Mouse (Mus musculus) CH12.LX (cell line): ENCODE results near the gene Nat8f5. TPM values are rescaled to one million over a fixed set of nuclear protein-coding genes. Genes with fewer than 3 reads are reported as not detected.
"Not testable (repeated sequence)": the region's sequence is repeated elsewhere in the genome, so short reads cannot be mapped to it uniquely, and the experiment has no call there.

ENCODE experiments used
- DNase-seq: peaks from one replicate; pipeline ENCODE4 v3.0.0-alpha.2; 2013; ENCODE audit errors: extremely low read depth
- H3K27ac ChIP-seq: 2 replicates; pipeline ENCODE4 v1.5.1; 2012; ENCODE audit warnings: low read depth, mild to moderate bottlenecking, control low read depth, moderate library complexity; ENCODE audit not compliant: insufficient read depth
- H3K27me3 ChIP-seq: replicated peaks from 2 replicates; pipeline ENCODE3; 2012; ENCODE audit warnings: inconsistent platforms
- H3K36me3 ChIP-seq, 2 experiments: replicated peaks in 1 of 2; 2 replicates each; pipeline versions ENCODE3 to v1.6.1; 2012; ENCODE audit warnings: inconsistent platforms in 1 of 2, low read length in 1 of 2, mild to moderate bottlenecking in 1 of 2, mixed read lengths in 1 of 2, moderate library complexity in 1 of 2; ENCODE audit not compliant: control insufficient read depth in 1 of 2, insufficient read depth in 1 of 2
- H3K4me1 ChIP-seq, 2 experiments: 2 replicates each; pipeline ENCODE4 v1.6.1; 2012; ENCODE audit warnings: inconsistent platforms in 1 of 2, moderate library complexity in 1 of 2; ENCODE audit not compliant: insufficient read depth in 2 of 2, control insufficient read depth in 1 of 2
- H3K4me2 ChIP-seq: 2 replicates; pipeline ENCODE4 v1.6.1; 2012; ENCODE audit warnings: low read depth, mild to moderate bottlenecking, control low read depth; ENCODE audit not compliant: poor library complexity, insufficient read depth, severe bottlenecking
- H3K4me3 ChIP-seq, 3 experiments: fragments of 150-350 bp in 1 of 3; sonication (generic) in 1 of 3; replicated peaks in 1 of 3; 2 replicates each; pipeline versions ENCODE3 to v1.5.1; 2011 to 2012; ENCODE audit warnings: low read depth in 2 of 3, low read length in 2 of 3, mild to moderate bottlenecking in 2 of 3, moderate library complexity in 2 of 3, control low read depth in 1 of 3, improper control_type of control experiment in 1 of 3, inconsistent platforms in 1 of 3, mixed read lengths in 1 of 3; ENCODE audit not compliant: poor library complexity in 1 of 3
- H3K79me2 ChIP-seq: replicated peaks from 2 replicates; pipeline ENCODE4 v1.6.1; 2012; ENCODE audit warnings: mild to moderate bottlenecking, moderate library complexity; ENCODE audit not compliant: control insufficient read depth, poor library complexity, insufficient read depth, severe bottlenecking; ENCODE audit errors: extremely low read depth
- H3K9ac ChIP-seq: 2 replicates; pipeline ENCODE4 v1.6.1; 2012; ENCODE audit warnings: low read depth, mild to moderate bottlenecking, control low read depth, moderate library complexity; ENCODE audit not compliant: insufficient read depth
- H3K9me3 ChIP-seq: replicated peaks from 2 replicates; pipeline ENCODE3; 2012; ENCODE audit warnings: low read length, inconsistent platforms, mixed read lengths
- CHD1 ChIP-seq: IDR thresholded peaks from 2 replicates; pipeline ENCODE4 v1.6.1; 2012; ENCODE audit warnings: low read depth, low read length, improper control_type of control experiment, inconsistent platforms
- EP300 ChIP-seq: IDR thresholded peaks from 2 replicates; pipeline ENCODE4 v1.6.1; 2011; ENCODE audit warnings: low read length, improper control_type of control experiment
- IRF4 ChIP-seq: IDR thresholded peaks from 2 replicates; pipeline ENCODE4 v1.6.1; 2014; ENCODE audit warnings: low read depth, mild to moderate bottlenecking, inconsistent platforms, low read length, improper control_type of control experiment
- KAT2A ChIP-seq: IDR thresholded peaks from 2 replicates; pipeline ENCODE4 v1.6.1; 2012; ENCODE audit warnings: low read length, improper control_type of control experiment, inconsistent platforms; ENCODE audit not compliant: insufficient replicate concordance
- PAX5 ChIP-seq: IDR thresholded peaks from 2 replicates; pipeline ENCODE4 v1.6.1; 2012; ENCODE audit warnings: low read length, inconsistent platforms, mixed read lengths
- TBP ChIP-seq: conservative IDR thresholded peaks from 2 replicates; pipeline ENCODE4 v1.6.1; 2011; ENCODE audit warnings: low read depth, low read length, improper control_type of control experiment
- dilution Hi-C: fragments of 300-500 bp; cut with MboI; formaldehyde crosslinking; loops from 2 replicates; pipeline ENCODE4 v1.14.3; 2020; ENCODE audit warnings: low sequenced_read_pairs; ENCODE audit not compliant: extremely low pct_unique_long_range_greater_than_20kb, extremely low pct_ligation_motif_present
- in situ Hi-C: fragments of 300-500 bp; cut with MboI; formaldehyde crosslinking; loops from 3 replicates; pipeline ENCODE4 v1.14.3; 2019; ENCODE audit warnings: low sequenced_read_pairs, low pct_ligation_motif_present, low pct_unique_long_range_greater_than_20kb, mixed read lengths
- polyA plus RNA-seq: library from polyadenylated mRNA; unstranded; fragments of >175 nt; gene quantifications from 2 replicates; pipeline ENCODE4 v1.2.1, GENCODE M21; 2012; ENCODE audit warnings: low read depth; ENCODE audit not compliant: insufficient read length
- total RNA-seq, 2 experiments: library from RNA; depleted of rRNA; stranded (reverse); fragments of 300-350 nt in 1 of 2; fragments of >200 nt in 1 of 2; gene quantifications; 2 replicates each; pipeline ENCODE4 v1.2.3; 2012 to 2014

The Nat8f5 gene
- total and polyA plus RNA-seq, 3 experiments, result not detected

DNA sequence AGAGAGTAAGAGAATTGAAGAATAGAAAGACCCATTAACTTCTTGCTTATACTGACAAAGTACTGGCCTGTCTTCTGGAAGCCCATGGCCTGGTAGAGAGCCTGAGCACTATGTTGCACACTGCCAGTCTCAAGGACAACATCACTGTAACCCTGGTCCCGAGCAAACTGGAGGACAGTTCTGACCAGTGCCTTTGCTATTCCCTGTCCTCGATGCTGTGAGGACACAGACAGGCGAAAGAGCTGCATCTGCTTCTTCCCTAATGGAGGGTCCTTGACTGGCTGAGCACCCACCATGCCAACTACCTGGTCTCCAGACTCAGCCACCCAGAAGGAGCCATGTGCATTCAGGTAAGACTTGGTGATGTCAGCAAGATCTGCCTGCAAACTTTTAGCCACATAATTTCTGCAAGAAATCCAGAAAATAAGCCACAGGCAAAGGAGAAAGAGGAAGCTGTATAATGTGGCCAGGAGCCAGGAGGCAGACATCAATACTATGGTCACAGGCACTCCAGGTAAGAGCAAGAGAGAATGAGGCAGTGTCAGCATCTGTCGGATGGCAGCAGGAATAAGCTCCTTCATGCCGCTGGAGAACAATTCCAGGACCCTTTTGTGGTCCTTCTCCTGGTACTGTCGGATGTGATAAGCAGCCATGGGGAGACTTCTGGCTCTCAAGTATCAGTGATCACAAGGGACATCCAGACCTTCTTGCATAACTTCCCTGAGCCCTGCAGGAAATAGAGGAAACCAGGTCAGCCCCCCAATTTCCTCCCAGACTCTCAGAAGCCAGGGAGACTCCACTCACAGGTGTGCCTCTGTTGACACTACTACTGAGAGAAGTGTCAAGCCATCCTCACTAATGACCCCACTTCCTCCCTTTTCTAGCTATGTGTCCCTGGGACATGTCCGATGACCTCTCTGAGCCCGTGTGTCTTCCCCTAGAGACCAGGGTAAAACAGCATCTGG lies 47.2 kb upstream of the Nat8f5 start:
- in situ Hi-C loops, result no loop called here

GRCm38 (mm10) chr6:85866995-85867394 lies 46.2 kb upstream of the Nat8f5 start:
- H3K4me3 ChIP-seq, dilution Hi-C loops, in situ Hi-C loops, H3K4me1 ChIP-seq, DNase-seq, H3K27ac ChIP-seq, H3K9me3 ChIP-seq, H3K9ac ChIP-seq, H3K4me2 ChIP-seq, H3K79me2 ChIP-seq, H3K36me3 ChIP-seq: not testable (repeated sequence)
- H3K27me3 ChIP-seq, result peaks cover 41% of the 10 kb centered on the region

More for the DNA sequence above, 47.2 kb upstream of the Nat8f5 start:
- H3K4me2 ChIP-seq, result no peak overlapping the region
- H3K36me3 ChIP-seq, result no peaks in the 10 kb centered on the region
- dilution Hi-C loops, result no loop called here
- no peak overlapping the region for H3K27ac ChIP-seq
- TF ChIP-seq PAX5 (no peak), TBP (no peak), IRF4 (no peak), KAT2A (no peak), CHD1 (no peak), EP300 (no peak)
- TF ChIP-seq, all 38 proteins: peak for 0
- DNase-seq, result no peak
- Histone ChIP-seq H3K79me2 (no peaks in the 10 kb centered on the region), H3K9me3 (no peaks in the 10 kb centered on the region), H3K27me3 (peaks cover 36% of the 10 kb centered on the region), H3K9ac (no peak overlapping the region), H3K4me3 (no peak overlapping the region), H3K4me1 (no peaks in the 10 kb centered on the region)

GRCm38 (mm10) chr6:85866166-85866565 lies 45.4 kb upstream of the Nat8f5 start:
- H3K79me2 ChIP-seq, H3K4me3 ChIP-seq, in situ Hi-C loops, H3K9me3 ChIP-seq, H3K27ac ChIP-seq, DNase-seq, H3K9ac ChIP-seq, H3K36me3 ChIP-seq, H3K4me2 ChIP-seq, dilution Hi-C loops, H3K4me1 ChIP-seq: not testable (repeated sequence)
- H3K27me3 ChIP-seq, result peaks cover 50% of the 10 kb centered on the region

DNA sequence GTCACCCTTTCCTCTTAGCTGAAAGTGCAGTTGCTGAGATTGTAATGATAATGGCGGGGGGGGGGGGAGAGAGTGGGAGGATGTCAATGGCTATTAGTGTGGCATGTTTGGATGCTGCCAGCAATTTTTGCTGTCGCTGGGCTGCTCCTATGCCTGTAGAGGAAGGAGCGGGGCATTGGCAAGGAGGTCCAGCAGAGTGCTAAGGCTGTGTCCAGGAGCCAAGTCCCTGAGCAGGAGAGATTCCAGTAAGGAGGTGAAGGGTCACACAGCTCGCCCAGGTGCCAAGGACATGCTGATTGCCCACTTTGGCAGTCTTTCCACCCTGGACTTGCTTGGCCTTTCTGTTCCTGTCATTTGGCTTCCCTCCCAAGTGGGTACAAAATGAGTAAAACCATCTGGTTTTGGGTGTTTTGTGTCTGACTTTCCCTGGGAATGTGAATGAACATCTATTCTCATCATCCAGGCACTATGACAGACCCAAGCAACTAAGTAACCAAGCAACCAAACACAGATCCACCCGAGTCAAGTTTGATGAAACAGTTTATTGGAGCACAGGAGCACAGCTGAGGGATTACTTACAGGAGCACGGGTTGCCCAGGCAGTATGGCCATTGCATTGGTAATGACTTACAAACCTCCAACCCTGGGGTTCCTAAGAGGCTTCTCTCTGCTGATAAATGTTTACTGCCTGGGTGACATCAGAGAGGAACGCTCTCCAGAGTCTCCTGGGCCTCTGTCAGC lies 44.3 kb upstream of the Nat8f5 start:
- in situ Hi-C loops, H3K4me1 ChIP-seq: not testable (repeated sequence)

More for the DNA sequence above, 44.3 kb upstream of the Nat8f5 start:
- H3K9ac ChIP-seq, H3K9me3 ChIP-seq, H3K79me2 ChIP-seq, dilution Hi-C loops, H3K4me2 ChIP-seq, DNase-seq, H3K4me3 ChIP-seq, H3K27ac ChIP-seq, H3K36me3 ChIP-seq: not testable (repeated sequence)
- H3K27me3 ChIP-seq, result peaks cover 61% of the 10 kb centered on the region
